Mouse (Mus musculus): ENCODE measurements around the gene Cpm.

- no peak for TF ChIP-seq MYOD1 (IDR thresholded peaks at IDR 0.05; ENCODE audit: control insufficient read depth in 1 of 3, insufficient read length in 2 of 3, low read depth in 2 of 3)
- TF ChIP-seq POLR2A (IDR thresholded peaks at IDR 0.05; ENCODE audit: insufficient read length, low read depth) = no peak
- no peak for TF ChIP-seq TCF12 (IDR thresholded peaks at IDR 0.05; ENCODE audit: insufficient read depth, poor library complexity, severe bottlenecking)
- no peak for TF ChIP-seq USF1 (IDR thresholded peaks at IDR 0.05; ENCODE audit: low read depth)
- TF ChIP-seq CEBPB (IDR thresholded peaks at IDR 0.05; ENCODE audit: insufficient read depth, poor library complexity, severe bottlenecking) = no peak
Measured at GRCm38 (mm10) chr10:117642201-117642450, 12.8 kb downstream of the Cpm start.
